Mouse (Mus musculus): ENCODE results near the gene Zbtb17.
A peak's percentile ranks its signal among the peaks of the same experiment; 100 is the strongest.

Gene Zbtb17

GRCm38 (mm10) chr4:141501058-141501457 lies 56.6 kb downstream of the Zbtb17 start:
- no peak for DNase-seq (ENCODE audit: low spot score)

DNA sequence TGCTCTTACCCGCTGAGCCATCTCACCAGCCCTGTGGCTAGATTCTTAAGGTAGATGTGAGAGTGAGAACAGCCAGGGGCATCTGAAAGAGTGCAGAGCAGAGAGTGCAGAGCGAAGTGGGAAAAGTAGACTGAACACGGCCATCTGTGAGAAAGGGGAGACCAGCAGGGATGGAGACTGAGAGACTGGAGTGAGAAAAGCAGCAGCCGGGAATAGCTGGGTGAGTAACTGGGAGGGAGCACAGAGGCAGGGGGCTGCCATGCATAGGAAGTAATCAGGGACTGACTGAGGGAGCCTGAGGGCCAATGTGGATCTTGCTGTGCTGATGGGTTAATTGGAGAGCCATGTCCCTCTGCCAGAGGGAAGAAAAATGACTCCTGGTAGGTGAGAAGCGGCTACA lies 58.3 kb downstream of the Zbtb17 start:
- DNase-seq (ENCODE audit: low spot score), result no peak

GRCm38 (mm10) chr4:141504471-141504870 lies 60.0 kb downstream of the Zbtb17 start:
- DNase-seq (ENCODE audit: low spot score), result no peak

GRCm38 (mm10) chr4:141505810-141506209 lies 61.4 kb downstream of the Zbtb17 start:
- no peak for DNase-seq (ENCODE audit: low spot score)

DNA sequence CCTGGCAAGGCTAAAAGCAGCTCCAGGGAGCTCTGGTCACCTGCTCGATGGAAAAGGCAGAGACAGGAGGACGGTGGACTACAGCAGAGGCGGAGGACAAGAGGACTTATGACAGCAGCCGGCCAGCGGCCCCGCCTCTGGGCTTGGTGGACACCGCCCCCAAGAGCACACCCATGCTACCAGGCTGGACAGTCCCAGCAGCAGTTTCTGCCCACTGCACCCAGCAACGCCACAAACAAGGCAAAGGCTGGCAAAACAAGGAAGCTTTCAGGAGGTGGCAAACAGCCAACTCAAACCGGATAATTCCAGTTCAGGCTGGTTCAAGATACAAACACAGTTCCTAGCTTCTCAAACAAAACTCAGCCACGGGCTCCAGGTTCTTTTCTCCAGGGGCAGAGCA lies 61.9 kb downstream of the Zbtb17 start:
- DNase-seq (ENCODE audit: low spot score), result peak; percentile 9

GRCm38 (mm10) chr4:141506893-141507292 lies 62.4 kb downstream of the Zbtb17 start:
- DNase-seq (ENCODE audit: low spot score), result no peak

GRCm38 (mm10) chr4:141510457-141510856 lies 66.0 kb downstream of the Zbtb17 start:
- DNase-seq (ENCODE audit: low spot score), result peak; percentile 10

- no peak for DNase-seq (ENCODE audit: low spot score)
Observed at GRCm38 (mm10) chr4:141512145-141512544, 67.7 kb downstream of the Zbtb17 start.

DNA sequence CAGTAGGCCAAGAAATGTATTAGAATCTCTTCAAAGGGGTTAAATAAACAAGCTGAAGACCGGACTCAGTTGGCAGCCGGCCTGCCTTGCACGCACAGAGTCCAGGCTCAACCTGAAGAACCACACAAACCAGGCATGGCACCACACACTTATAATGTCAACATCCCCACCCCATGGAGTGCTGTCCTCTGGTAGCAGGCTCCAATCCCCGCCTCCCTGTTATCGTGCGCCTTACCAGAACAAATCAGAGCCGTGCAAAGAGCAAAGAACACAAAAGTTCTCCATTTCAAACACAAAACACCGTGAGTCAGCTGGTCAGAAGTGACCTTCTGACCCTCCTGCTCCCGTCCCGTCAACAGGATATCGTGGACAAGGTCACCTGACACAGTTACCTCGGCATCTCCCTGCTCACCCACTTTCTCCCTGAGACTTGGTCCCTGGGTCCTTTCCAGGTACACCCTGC lies 69.8 kb downstream of the Zbtb17 start:
- no peak for DNase-seq (ENCODE audit: low spot score)

Data from c-Kit-positive CD71-positive TER-119-positive erythroid progenitor cells, embryonic 14.5 days (primary cell).